Mouse (Mus musculus): ENCODE data around the gene Nr4a1.

DNA sequence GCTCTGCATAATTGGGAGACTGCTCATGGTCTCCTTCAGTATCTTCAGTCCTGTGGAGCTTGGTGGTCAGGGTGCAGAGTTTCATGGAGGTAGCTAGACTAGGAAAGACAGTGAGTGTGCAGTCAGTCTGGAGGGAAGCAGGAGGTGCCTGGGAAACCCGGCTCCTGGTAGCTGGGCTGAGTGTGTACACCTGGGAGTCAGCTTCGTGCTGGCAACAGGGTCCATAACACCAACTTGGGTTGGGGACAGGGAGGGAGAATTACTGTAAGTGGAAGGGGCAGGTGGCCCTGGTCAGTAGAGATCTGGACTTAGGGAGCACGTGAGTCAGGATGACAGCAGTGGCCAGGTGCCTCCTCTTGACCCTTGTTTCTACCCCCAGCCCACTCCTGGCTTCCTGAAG is 5.9 kb downstream of the Nr4a1 start:
- TF ChIP-seq EP300 (IDR thresholded peaks at IDR 0.05; ENCODE audit: insufficient read depth, low read depth, low read length) (no peak), CTCF (IDR thresholded peaks at IDR 0.05) (no peak)

Data from heart, adult 2 months (tissue).